Mouse (Mus musculus) heart, postnatal 10 days (tissue): ENCODE results near the gene Dock2. TPM values are rescaled to one million over a fixed set of nuclear protein-coding genes. Genes with fewer than 3 reads are reported as not detected.

Experiments used
- DNase-seq, 2 experiments: peaks; one replicate each; pipeline ENCODE4 v3.0.0; 2021
- intact Hi-C: fragments of 180-260 bp; cut with DNase I; formaldehyde crosslinking; loops from one replicate; pipeline ENCODE4 v1.15.1; 2025
- total RNA-seq, 2 experiments: library from RNA; stranded (reverse); gene quantifications; 2 replicates each; pipeline ENCODE4 v1.2.3; 2021

Dock2 gene
- total RNA-seq, 2 experiments from 2014 or later: 2.1 to 2.4 TPM

- intact Hi-C loops: no loop called here
Measured at GRCm38 (mm10) chr11:34532131-34532530, 251.6 kb downstream of the Dock2 start.

GRCm38 (mm10) chr11:34530971-34531370 is 252.7 kb downstream of the Dock2 start:
- DNase-seq: no peak
- intact Hi-C loops: no loop called here

More at GRCm38 (mm10) chr11:34532131-34532530, 251.6 kb downstream of the Dock2 start:
- no peak for DNase-seq

- intact Hi-C loops: no loop called here
- no peak for DNase-seq
Measured at GRCm38 (mm10) chr11:34528006-34528405, 255.7 kb downstream of the Dock2 start.

- intact Hi-C loops: no loop called here
- DNase-seq: no peak
Measured at GRCm38 (mm10) chr11:34527238-34527637, 256.5 kb downstream of the Dock2 start.

- DNase-seq: no peak
- intact Hi-C loops: no loop called here
Measured at GRCm38 (mm10) chr11:34525096-34525891, 258.4 kb downstream of the Dock2 start.

- no peak for DNase-seq
Measured at GRCm38 (mm10) chr11:34524586-34524985, 259.1 kb downstream of the Dock2 start.

GRCm38 (mm10) chr11:34518566-34518965 is 265.1 kb downstream of the Dock2 start:
- intact Hi-C loops: no loop called here
- DNase-seq: no peak

More at GRCm38 (mm10) chr11:34524586-34524985, 259.1 kb downstream of the Dock2 start:
- intact Hi-C loops: no loop called here

- no peak for DNase-seq
- intact Hi-C loops: no loop called here
Measured at GRCm38 (mm10) chr11:34516971-34517370, 266.7 kb downstream of the Dock2 start.

- no peak for DNase-seq
- intact Hi-C loops: no loop called here
Measured at GRCm38 (mm10) chr11:34515301-34515700, 268.4 kb downstream of the Dock2 start.

GRCm38 (mm10) chr11:34506390-34506789 is 277.3 kb downstream of the Dock2 start:
- intact Hi-C loops: no loop called here
- DNase-seq: no peak

- DNase-seq: no peak
- intact Hi-C loops: no loop called here
Measured at GRCm38 (mm10) chr11:34499663-34500062, 284.0 kb downstream of the Dock2 start.

- no peak for DNase-seq
- intact Hi-C loops: no loop called here
Measured at GRCm38 (mm10) chr11:34494682-34495081, 289.0 kb downstream of the Dock2 start.

GRCm38 (mm10) chr11:34492986-34493385 is 290.7 kb downstream of the Dock2 start:
- intact Hi-C loops: no loop called here
- DNase-seq: no peak

GRCm38 (mm10) chr11:34492223-34492622 is 291.5 kb downstream of the Dock2 start:
- DNase-seq: no peak
- intact Hi-C loops: no loop called here

GRCm38 (mm10) chr11:34489548-34489947 is 294.1 kb downstream of the Dock2 start:
- intact Hi-C loops: no loop called here
- DNase-seq: no peak

- DNase-seq: no peak
- intact Hi-C loops: no loop called here
Measured at GRCm38 (mm10) chr11:34479301-34479700, 304.4 kb downstream of the Dock2 start.

- intact Hi-C loops: no loop called here
- DNase-seq: no peak
Measured at GRCm38 (mm10) chr11:34469792-34470191, 313.9 kb downstream of the Dock2 start.

- intact Hi-C loops: no loop called here
- no peak for DNase-seq
Measured at GRCm38 (mm10) chr11:34468571-34468970, 315.1 kb downstream of the Dock2 start.

GRCm38 (mm10) chr11:34467056-34467455 is 316.6 kb downstream of the Dock2 start:
- DNase-seq: no peak
- intact Hi-C loops: no loop called here

- DNase-seq: no peak
- intact Hi-C loops: no loop called here
Measured at GRCm38 (mm10) chr11:34449944-34450343, 333.7 kb downstream of the Dock2 start.

GRCm38 (mm10) chr11:34447891-34448290 is 335.8 kb downstream of the Dock2 start:
- peak; percentile 26 to 59 for DNase-seq
- intact Hi-C loops: no loop called here

- no peak for DNase-seq
- intact Hi-C loops: no loop called here
Measured at GRCm38 (mm10) chr11:34438429-34438828, 345.3 kb downstream of the Dock2 start.

- intact Hi-C loops: no loop called here
- DNase-seq: no peak
Measured at GRCm38 (mm10) chr11:34437446-34437845, 346.2 kb downstream of the Dock2 start.
